Mouse (Mus musculus) left cerebral cortex, adult 2 months (tissue): ENCODE measurements at regions not wholly inside any gene's neighbourhood (a gene's known extent, or its start where the extent isn't known, plus 50 kb on each side); places are given as distances from the start of the nearest gene placed in this dataset.
A peak's percentile ranks its signal among the peaks of the same experiment; 100 is the strongest.

Source experiments
- DNase-seq, 2 experiments: peaks; one replicate each; pipeline ENCODE4 v3.0.0; 2021 to 2022; ENCODE audit warnings: low spot score in 2 of 2, mixed read lengths in 1 of 2; ENCODE audit errors: extremely low spot score in 1 of 2
- H3K27ac ChIP-seq: fragments of 200-600 bp; 2 replicates; pipeline ENCODE4 v1.8.1; 2022
- H3K4me3 ChIP-seq: fragments of 200-600 bp; 2 replicates; pipeline ENCODE4 v1.8.1; 2022
- CTCF ChIP-seq: fragments of 200-600 bp; IDR thresholded peaks from 2 replicates; pipeline ENCODE4 v1.8.1; 2022; ENCODE audit warnings: antibody characterized with exemption, mild to moderate bottlenecking, moderate library complexity
- intact Hi-C: fragments of 180-260 bp; cut with DNase I; formaldehyde crosslinking; loops from one replicate; pipeline ENCODE4 v1.15.1; 2025

- Histone ChIP-seq H3K27ac (no peak overlapping the region), H3K4me3 (no peak overlapping the region)
- intact Hi-C loops: no loop called here
- no peak for TF ChIP-seq CTCF
- no peak for DNase-seq
These were observed 420.5 kb upstream of the Zeb2 start for GRCm38 (mm10) chr2:45537722-45538121.

GRCm38 (mm10) chr2:45534806-45535205 lies 417.6 kb upstream of the Zeb2 start:
- Histone ChIP-seq H3K4me3 (no peak overlapping the region), H3K27ac (no peak overlapping the region)
- no peak for DNase-seq
- no peak for TF ChIP-seq CTCF
- intact Hi-C loops: no loop called here

GRCm38 (mm10) chr2:45522310-45522709 lies 405.1 kb upstream of the Zeb2 start:
- Histone ChIP-seq H3K4me3 (no peak overlapping the region), H3K27ac (no peak overlapping the region)
- no peak for TF ChIP-seq CTCF
- DNase-seq: no peak
- intact Hi-C loops: no loop called here

- DNase-seq: no peak
- intact Hi-C loops: no loop called here
- H3K4me3 ChIP-seq: no peak overlapping the region
- TF ChIP-seq CTCF: no peak
- H3K27ac ChIP-seq: no peak overlapping the region
These were observed 402.5 kb upstream of the Zeb2 start for GRCm38 (mm10) chr2:45519550-45520152.

GRCm38 (mm10) chr2:45514290-45515180 lies 397.3 kb upstream of the Zeb2 start:
- no peak for DNase-seq
- no peak overlapping the region for H3K27ac ChIP-seq
- intact Hi-C loops: no loop called here
- no peak overlapping the region for H3K4me3 ChIP-seq
- TF ChIP-seq CTCF: no peak

GRCm38 (mm10) chr2:45512852-45513251 lies 395.7 kb upstream of the Zeb2 start:
- no peak for DNase-seq
- no peak for TF ChIP-seq CTCF
- no peak overlapping the region for H3K27ac ChIP-seq
- H3K4me3 ChIP-seq: no peak overlapping the region
- intact Hi-C loops: no loop called here

- intact Hi-C loops: no loop called here
- Histone ChIP-seq H3K4me3 (no peak overlapping the region), H3K27ac (no peak overlapping the region)
- DNase-seq: no peak
- no peak for TF ChIP-seq CTCF
These were observed 394.6 kb upstream of the Zeb2 start for GRCm38 (mm10) chr2:45511791-45512190.

- no peak for TF ChIP-seq CTCF
These were observed 387.3 kb upstream of the Zeb2 start for GRCm38 (mm10) chr2:45504468-45504867.

GRCm38 (mm10) chr2:45493656-45494055 lies 376.5 kb upstream of the Zeb2 start:
- H3K27ac ChIP-seq: no peak overlapping the region
- no peak overlapping the region for H3K4me3 ChIP-seq
- intact Hi-C loops: no loop called here
- no peak for TF ChIP-seq CTCF
- no peak for DNase-seq

More at GRCm38 (mm10) chr2:45504468-45504867, 387.3 kb upstream of the Zeb2 start:
- intact Hi-C loops: no loop called here
- H3K27ac ChIP-seq: no peak overlapping the region
- DNase-seq: no peak
- H3K4me3 ChIP-seq: no peak overlapping the region

GRCm38 (mm10) chr2:45486530-45486929 lies 369.3 kb upstream of the Zeb2 start:
- Histone ChIP-seq H3K27ac (peak overlapping the region; percentile 83), H3K4me3 (peak overlapping the region; percentile 36; the same call in 1 of the 2 replicates)
- DNase-seq: no peak
- intact Hi-C loops: loop anchor here (5.0 kb wide), 2 partner anchors 239 to 271 kb away; no protein-coding TSS in a partner anchor
- TF ChIP-seq CTCF: no peak

- H3K27ac ChIP-seq: peak overlapping the region; percentile 83
- intact Hi-C loops: loop anchor here (2.0 to 5.0 kb wide), 3 partner anchors 238 to 369 kb away; partner anchors contain the start of gene Zeb2
- no peak for DNase-seq
- TF ChIP-seq CTCF: no peak
- H3K4me3 ChIP-seq: peak overlapping the region; percentile 36
These were observed 368.3 kb upstream of the Zeb2 start for GRCm38 (mm10) chr2:45485477-45485876.

GRCm38 (mm10) chr2:45480671-45481070 lies 363.5 kb upstream of the Zeb2 start:
- Histone ChIP-seq H3K4me3 (no peak overlapping the region), H3K27ac (no peak overlapping the region)
- no peak for TF ChIP-seq CTCF
- no peak for DNase-seq
- intact Hi-C loops: no loop called here
